Mouse (Mus musculus) left cerebral cortex, adult 2 months (tissue): ENCODE data around the gene Tmem151b. TPM values are rescaled to one million over a fixed set of nuclear protein-coding genes. Genes with fewer than 3 reads are reported as not detected.

Source experiments
- DNase-seq, 2 experiments: peaks; one replicate each; pipeline ENCODE4 v3.0.0; 2021 to 2022; ENCODE audit warnings: low spot score in 2 of 2, mixed read lengths in 1 of 2; ENCODE audit errors: extremely low spot score in 1 of 2
- H3K27ac ChIP-seq: fragments of 200-600 bp; 2 replicates; pipeline ENCODE4 v1.8.1; 2022
- H3K4me3 ChIP-seq: fragments of 200-600 bp; 2 replicates; pipeline ENCODE4 v1.8.1; 2022
- CTCF ChIP-seq: fragments of 200-600 bp; IDR thresholded peaks from 2 replicates; pipeline ENCODE4 v1.8.1; 2022; ENCODE audit warnings: antibody characterized with exemption, mild to moderate bottlenecking, moderate library complexity
- intact Hi-C: fragments of 180-260 bp; cut with DNase I; formaldehyde crosslinking; loops from one replicate; pipeline ENCODE4 v1.15.1; 2025
- total RNA-seq, 2 experiments: library from RNA; stranded (reverse); gene quantifications; 2 replicates each; pipeline ENCODE4 v1.2.3; 2021

Gene Tmem151b
- total RNA-seq, 2 experiments from 2014 or later = 132 to 133 TPM

GRCm38 (mm10) chr17:45572103-45573086, 22.9 kb upstream of the Tmem151b start:
- Histone ChIP-seq H3K4me3 (peak overlapping the region; percentile 100), H3K27ac (peak overlapping the region; percentile 99)
- TF ChIP-seq CTCF = no peak; the same call in none of the 2 replicates
- intact Hi-C loops = loop anchor here (1.0 kb wide), 1 partner anchor 8 kb away; no protein-coding TSS in a partner anchor
- peak; percentile 71 to 78 for DNase-seq

DNA sequence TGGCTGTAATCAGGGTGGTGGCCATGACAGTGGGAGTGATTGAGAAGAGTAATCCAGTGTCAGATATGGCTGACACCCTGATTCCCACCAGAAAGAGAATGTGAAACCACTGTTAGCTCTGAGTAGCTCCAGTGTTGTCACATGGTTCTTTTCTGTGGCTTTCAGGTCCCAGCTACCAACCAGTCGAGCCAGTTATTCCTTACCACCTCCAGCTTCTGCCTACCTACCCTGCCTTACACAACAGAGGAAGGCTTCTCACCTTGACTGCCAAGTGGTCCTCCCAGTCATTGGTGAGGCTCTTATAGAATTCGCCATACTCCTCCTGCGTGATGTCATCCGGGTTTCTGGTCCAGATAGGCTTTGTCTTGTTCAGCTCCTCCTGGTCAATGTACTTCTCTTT, 20.5 kb upstream of the Tmem151b start:
- H3K4me3 ChIP-seq = no peak overlapping the region
- TF ChIP-seq CTCF = no peak
- no peak overlapping the region for H3K27ac ChIP-seq
- no peak for DNase-seq
- intact Hi-C loops = no loop called here

GRCm38 (mm10) chr17:45568990-45569389, 19.5 kb upstream of the Tmem151b start:
- TF ChIP-seq CTCF = no peak
- no peak overlapping the region for H3K4me3 ChIP-seq
- DNase-seq = no peak
- intact Hi-C loops = no loop called here
- H3K27ac ChIP-seq = no peak overlapping the region

DNA sequence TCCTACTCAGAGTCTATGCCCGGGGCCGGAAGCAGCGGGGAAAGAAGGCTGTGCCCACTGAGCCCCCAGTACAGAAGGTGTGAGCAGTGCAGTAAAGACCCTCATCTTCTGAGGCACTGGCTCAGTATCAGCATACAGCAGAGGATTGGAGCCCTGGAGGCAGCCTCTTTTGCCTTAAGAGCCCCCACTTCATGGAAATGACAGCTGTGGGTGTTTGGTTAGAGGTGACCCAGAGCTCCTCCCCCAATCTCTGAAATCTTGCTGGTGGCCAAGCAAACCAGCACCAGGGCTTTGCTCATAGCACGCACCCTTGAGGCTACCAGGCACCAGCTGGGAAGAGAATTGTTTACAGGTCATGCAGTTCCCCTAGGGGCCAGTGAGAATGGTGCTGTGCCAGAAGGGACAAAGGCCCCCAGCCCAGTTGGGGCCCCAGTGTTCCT, 17.7 kb upstream of the Tmem151b start:
- DNase-seq = no peak
- no peak; the same call in 1 of the 2 replicates for TF ChIP-seq CTCF
- Histone ChIP-seq H3K27ac (no peak overlapping the region), H3K4me3 (no peak overlapping the region)
- intact Hi-C loops = no loop called here

DNA sequence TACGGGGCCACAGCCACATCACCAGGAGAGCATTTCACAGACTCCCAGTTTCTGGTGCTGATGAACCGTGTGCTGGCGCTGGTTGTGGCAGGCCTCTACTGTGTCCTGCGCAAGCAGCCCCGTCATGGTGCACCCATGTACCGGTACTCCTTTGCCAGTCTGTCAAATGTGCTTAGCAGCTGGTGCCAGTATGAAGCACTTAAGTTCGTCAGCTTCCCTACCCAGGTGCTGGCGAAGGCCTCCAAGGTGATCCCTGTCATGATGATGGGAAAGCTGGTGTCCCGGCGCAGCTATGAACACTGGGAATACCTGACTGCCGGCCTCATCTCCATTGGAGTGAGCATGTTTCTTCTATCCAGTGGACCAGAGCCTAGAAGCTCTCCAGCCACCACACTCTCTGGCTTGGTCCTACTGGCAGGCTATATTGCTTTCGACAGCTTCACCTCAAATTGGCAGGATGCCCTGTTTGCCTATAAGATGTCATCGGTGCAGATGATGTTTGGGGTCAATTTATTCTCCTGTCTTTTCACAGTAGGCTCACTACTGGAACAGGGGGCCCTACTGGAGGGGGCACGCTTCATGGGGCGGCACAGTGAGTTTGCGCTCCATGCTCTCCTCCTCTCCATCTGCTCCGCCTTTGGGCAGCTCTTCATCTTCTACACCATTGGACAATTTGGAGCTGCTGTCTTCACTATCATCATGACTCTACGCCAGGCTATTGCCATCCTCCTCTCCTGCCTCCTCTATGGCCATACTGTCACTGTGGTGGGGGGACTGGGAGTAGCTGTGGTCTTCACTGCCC, 17.1 kb upstream of the Tmem151b start:
- H3K4me3 ChIP-seq = no peak overlapping the region
- no peak overlapping the region for H3K27ac ChIP-seq
- TF ChIP-seq CTCF = no peak
- no peak for DNase-seq
- intact Hi-C loops = no loop called here

GRCm38 (mm10) chr17:45566031-45566359, 16.5 kb upstream of the Tmem151b start:
- no peak for TF ChIP-seq CTCF
- Histone ChIP-seq H3K4me3 (no peak overlapping the region), H3K27ac (no peak overlapping the region)
- intact Hi-C loops = no loop called here
- DNase-seq = no peak

DNA sequence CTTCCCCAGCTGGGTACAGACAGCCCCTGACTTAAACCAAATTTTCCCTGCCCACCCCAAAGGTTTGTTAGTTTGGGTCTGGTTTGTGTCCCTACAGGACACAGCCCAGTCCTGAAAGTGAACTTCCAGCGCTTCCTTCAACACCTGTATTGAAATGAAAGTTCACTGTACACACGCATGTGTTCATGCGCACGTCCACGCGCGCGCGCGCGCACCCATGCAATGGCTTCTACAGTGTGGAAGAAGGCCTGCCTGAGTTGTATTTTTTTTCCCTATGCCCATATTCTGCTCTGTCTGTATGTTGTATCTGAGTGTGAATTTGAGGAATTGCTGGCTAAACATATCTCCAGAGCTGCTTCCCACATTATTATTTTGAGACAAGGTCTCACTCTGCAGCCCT, 15.6 kb upstream of the Tmem151b start:
- H3K4me3 ChIP-seq = peak overlapping the region; percentile 94
- intact Hi-C loops = no loop called here

DNA sequence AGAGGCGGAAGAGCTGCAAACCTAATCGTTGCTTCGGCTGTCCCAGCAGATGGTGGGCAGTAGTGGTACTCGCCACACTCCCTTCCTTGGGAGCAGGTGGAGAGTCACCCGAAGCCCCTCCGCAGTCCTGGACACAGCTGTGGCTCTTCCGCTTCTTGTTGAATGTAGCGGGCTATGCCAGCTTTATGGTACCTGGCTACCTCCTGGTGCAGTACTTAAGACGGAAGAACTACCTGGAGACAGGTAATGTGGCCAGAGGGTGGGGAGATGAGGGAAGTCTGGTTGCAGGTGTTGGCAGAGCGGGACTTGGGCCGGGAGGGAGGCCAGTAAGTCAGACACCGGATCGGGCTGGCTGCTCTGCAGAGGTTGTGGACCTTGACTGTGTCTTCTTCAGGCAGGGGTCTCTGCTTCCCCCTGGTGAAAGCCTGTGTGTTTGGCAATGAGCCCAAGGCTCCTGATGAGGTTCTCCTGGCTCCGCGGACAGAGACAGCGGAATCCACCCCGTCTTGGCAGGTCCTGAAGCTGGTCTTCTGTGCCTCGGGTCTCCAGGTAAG, 15.1 kb upstream of the Tmem151b start:
- no peak for DNase-seq
- intact Hi-C loops = loop anchor here (1.0 kb wide), 1 partner anchor 8 kb away; no protein-coding TSS in a partner anchor
- H3K27ac ChIP-seq = peak overlapping the region; percentile 93
- TF ChIP-seq CTCF = no peak
- H3K4me3 ChIP-seq = peak overlapping the region; percentile 94

More for the DNA sequence above, 15.6 kb upstream of the Tmem151b start:
- no peak overlapping the region for H3K27ac ChIP-seq
- no peak for DNase-seq
- no peak for TF ChIP-seq CTCF

DNA sequence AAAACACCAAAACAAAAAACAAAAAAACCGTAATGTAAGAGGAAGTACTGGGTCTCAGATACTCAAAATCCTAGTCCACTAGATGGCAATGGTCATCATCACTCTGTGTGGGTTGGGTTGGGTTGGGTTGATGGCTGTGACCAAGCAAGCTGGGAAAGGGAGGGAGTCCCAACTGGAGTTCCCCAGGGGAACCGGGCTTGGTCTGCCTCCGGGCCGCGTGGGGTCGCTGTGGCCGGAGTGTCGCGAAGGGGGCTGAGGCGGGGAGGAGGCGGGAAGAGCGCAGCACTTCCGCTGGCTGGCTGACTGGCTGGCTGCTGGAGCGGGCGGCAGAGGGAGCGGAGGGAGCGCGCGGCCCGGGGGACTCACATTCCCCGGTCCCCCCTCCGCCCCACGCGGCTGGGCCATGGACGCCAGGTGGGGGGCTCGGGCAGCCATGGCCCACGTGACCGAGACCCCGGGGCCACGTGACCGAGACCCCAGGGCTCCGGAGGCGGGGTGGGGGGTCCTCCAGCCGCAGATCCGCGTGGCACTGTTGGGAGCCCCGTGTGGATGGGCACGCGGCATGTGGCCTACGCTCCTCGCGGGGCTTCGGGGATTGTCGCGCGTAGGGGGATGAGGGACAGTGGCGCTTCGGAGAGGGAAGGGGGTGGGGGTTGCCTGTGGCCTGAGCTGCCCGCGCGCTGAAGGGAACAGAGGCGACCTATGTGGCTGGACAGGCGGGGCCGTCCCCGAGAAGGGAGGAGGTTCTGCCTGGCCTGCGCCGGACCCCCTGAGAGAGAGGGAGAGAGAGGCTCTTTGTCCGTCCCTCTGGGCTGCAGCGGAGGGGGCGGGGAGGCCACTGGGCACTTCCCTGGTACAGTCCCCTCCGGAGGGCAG, 14.4 kb upstream of the Tmem151b start, which contains the start of gene Slc35b2:
TSS of gene Slc35b2 (plus strand) at position 220 of the 876 bp plus-strand sequence.
- peak; percentile 92 for TF ChIP-seq CTCF
- Histone ChIP-seq H3K4me3 (peak within 1 kb of the TSS; percentile 94), H3K27ac (peak within 1 kb of the TSS; percentile 93)
- DNase-seq = peak; percentile 90 to 93
- intact Hi-C loops = loop anchor here (1.0 kb wide), 1 partner anchor 8 kb away; no protein-coding TSS in a partner anchor

DNA sequence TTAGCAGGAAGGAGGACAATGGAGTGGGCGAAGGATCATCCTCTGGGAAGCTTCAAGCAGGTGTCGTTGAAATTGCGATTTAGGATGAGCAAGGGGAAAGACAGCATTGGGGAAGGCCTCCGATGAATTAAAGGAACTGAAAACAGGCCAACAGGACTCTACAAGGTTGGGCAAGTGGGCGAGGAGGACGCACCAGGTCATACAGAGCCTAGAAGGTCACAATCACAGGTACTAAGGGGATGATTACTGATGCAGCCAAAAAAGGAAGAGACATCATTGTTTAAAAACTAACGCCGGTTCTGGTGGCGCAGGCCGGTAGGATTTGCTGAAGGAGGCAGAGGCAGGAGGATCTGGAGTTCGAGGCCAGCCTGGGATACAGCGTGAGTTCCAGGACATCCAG, 13.7 kb upstream of the Tmem151b start:
- TF ChIP-seq CTCF = no peak
- no peak for DNase-seq
- Histone ChIP-seq H3K27ac (no peak overlapping the region), H3K4me3 (no peak overlapping the region)
- intact Hi-C loops = no loop called here
